In the genomic region with DNA sequence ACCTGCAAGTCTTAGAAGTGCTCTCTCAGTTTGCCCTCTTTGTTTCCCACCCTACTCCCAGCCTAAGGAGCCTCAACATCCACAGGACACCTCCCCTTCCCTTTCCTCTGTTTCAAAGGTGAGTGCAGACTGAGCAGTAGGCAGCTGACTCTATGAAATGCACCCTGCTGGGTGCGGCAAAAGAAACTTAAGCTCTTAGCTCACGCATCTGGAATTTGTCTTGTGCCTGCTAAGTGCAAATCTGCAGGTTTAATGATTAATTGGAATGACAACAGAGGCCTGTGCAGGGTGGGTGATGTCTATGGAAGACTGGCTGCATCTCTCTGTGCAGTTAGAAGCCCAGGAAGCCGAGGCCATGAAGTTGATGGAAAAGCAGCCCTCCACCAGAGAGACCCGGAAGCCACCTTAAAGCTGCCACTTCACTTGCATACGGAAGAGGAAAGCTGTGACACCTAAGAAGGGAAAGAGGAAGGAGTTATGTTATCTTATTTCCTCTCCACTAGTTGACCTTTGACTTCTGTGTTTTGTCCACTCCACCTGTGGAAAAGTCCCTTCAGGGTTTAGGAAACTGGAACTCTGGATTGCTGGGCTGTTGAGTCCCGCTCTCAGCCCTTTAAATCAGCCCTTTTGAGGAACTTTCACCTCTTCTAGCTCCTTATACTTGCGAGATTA, we compare ENCODE assay signal across 13 mouse cellular contexts. TPM values are rescaled to one million over a fixed set of nuclear protein-coding genes. Genes with fewer than 3 reads are reported as not detected.
DNase-seq lines count a peak whose midpoint lies in the region; ATAC-seq and TF ChIP-seq lines count a peak whose summit lies in the region.
"Had no signal": no experiment of that assay in that cellular context is flagged by ENCODE, and none has a peak within 500 bp of the region (broad histone marks: within the 10 kb centered on the region; RNA-seq: fewer than 3 reads in every experiment).

No protein-coding gene starts in this region.

- H3K79me2 ChIP-seq in liver, adult 2 months (ENCODE audit: control insufficient read depth, insufficient read depth, low read length): no peaks in the 10 kb centered on the region

- ATAC-seq in intestine, postnatal 0 days: peak; percentile 97
- peak; percentile 24; the same call in 1 of the 2 replicates for ATAC-seq in limb, embryonic 15.5 days (ENCODE audit: insufficient number of reproducible peaks, low FRiP score, low TSS enrichment, low read depth)

- TF ChIP-seq POLR2A in liver, adult 2 months (IDR thresholded peaks at IDR 0.05; ENCODE audit: extremely low read depth, insufficient read depth, low read length): no peak

- no peak for TF ChIP-seq CTCF in liver, adult 2 months (IDR thresholded peaks at IDR 0.05; ENCODE audit: low read depth, low read length)
- TF ChIP-seq CTCF in intestine, postnatal 0 days (IDR thresholded peaks at IDR 0.05; ENCODE audit: low read depth): no peak

- H3K4me2 ChIP-seq in intestine, postnatal 0 days (replicated peaks; ENCODE audit: low read depth): peak overlapping the region; percentile 24; the same call in 1 of the 2 replicates
- H3K4me2 ChIP-seq in limb, embryonic 15.5 days: no peak overlapping the region
- H3K4me2 ChIP-seq: hindbrain, embryonic 15.5 days had no signal

- WGBS in liver, adult 2 months: 36% methylated on average over 7 of the region's 7 CpGs
- 29% methylated on average over 7 of the region's 7 CpGs for WGBS in intestine, postnatal 0 days
- 42% methylated on average over 7 of the region's 7 CpGs for WGBS in limb, embryonic 15.5 days

- no peaks in the 10 kb centered on the region for H3K9me3 ChIP-seq in intestine, postnatal 0 days (ENCODE audit: control insufficient read depth)
- H3K9me3 ChIP-seq in limb, embryonic 15.5 days: no peaks in the 10 kb centered on the region
- H3K9me3 ChIP-seq: hindbrain, embryonic 15.5 days had no signal

- H3K36me3 ChIP-seq in liver, adult 2 months (ENCODE audit: control insufficient read depth, insufficient read depth, low read length): no peaks in the 10 kb centered on the region
- no peaks in the 10 kb centered on the region for H3K36me3 ChIP-seq in intestine, postnatal 0 days (ENCODE audit: control insufficient read depth, insufficient read depth)
- no peaks in the 10 kb centered on the region for H3K36me3 ChIP-seq in limb, embryonic 15.5 days
- H3K36me3 ChIP-seq: hindbrain, embryonic 15.5 days had no signal

- no peak overlapping the region for H3K27ac ChIP-seq in liver, adult 2 months (replicated peaks; ENCODE audit: insufficient read depth, low read depth, low read length)
- peak overlapping the region; percentile 79 for H3K27ac ChIP-seq in intestine, postnatal 0 days (ENCODE audit: low read depth, low read length)
- H3K27ac ChIP-seq in limb, embryonic 15.5 days: no peak overlapping the region
- H3K27ac ChIP-seq: hindbrain, embryonic 15.5 days had no signal

- no peaks in the 10 kb centered on the region for H3K27me3 ChIP-seq in liver, adult 2 months (ENCODE audit: control insufficient read depth, insufficient read depth, low read length)
- no peaks in the 10 kb centered on the region for H3K27me3 ChIP-seq in intestine, postnatal 0 days (replicated peaks; ENCODE audit: control insufficient read depth, insufficient read depth, low read length)
- H3K27me3 ChIP-seq in limb, embryonic 15.5 days: no peaks in the 10 kb centered on the region
- H3K27me3 ChIP-seq: hindbrain, embryonic 15.5 days had no signal

- H3K4me3 ChIP-seq in liver, adult 2 months (ENCODE audit: insufficient read depth, low read depth, low read length): no peak overlapping the region
- H3K4me3 ChIP-seq in intestine, postnatal 0 days (ENCODE audit: low read depth, low read length): no peak overlapping the region
- no peak overlapping the region for H3K4me3 ChIP-seq in limb, embryonic 15.5 days
- H3K4me3 ChIP-seq: hindbrain, embryonic 15.5 days; megakaryocyte, embryonic 14.5 days had no signal

- H3K9ac ChIP-seq in liver, adult 2 months (ENCODE audit: low read depth, low read length): no peak overlapping the region
- H3K9ac ChIP-seq in intestine, postnatal 0 days (ENCODE audit: low read depth, low read length): no peak overlapping the region
- no peak overlapping the region for H3K9ac ChIP-seq in limb, embryonic 15.5 days
- H3K9ac ChIP-seq: hindbrain, embryonic 15.5 days had no signal

- peak; percentile 66 for DNase-seq in liver, adult 2 months (ENCODE audit: extremely low read depth, low read depth, low spot score)
- no peak for DNase-seq in liver
- peak; percentile 34 for DNase-seq in retina, postnatal 1 day
- no peak for DNase-seq in cerebellum, adult 9-11 months
- DNase-seq in layer of hippocampus, adult 9-11 months: no peak
- no peak for DNase-seq in spleen, adult 18-20 months
- DNase-seq: B cell, adult 2 months; cerebellum, postnatal 10 days; right cerebral cortex, postnatal 14 days had no signal

- H3K4me1 ChIP-seq in liver, adult 2 months (ENCODE audit: control insufficient read depth, insufficient read depth, low read length): peaks cover 15% of the 10 kb centered on the region
- H3K4me1 ChIP-seq in intestine, postnatal 0 days (replicated peaks; ENCODE audit: control insufficient read depth, insufficient read depth, low read length): peaks cover 12% of the 10 kb centered on the region; the same call in 1 of the 2 replicates
- H3K4me1 ChIP-seq in limb, embryonic 15.5 days: peaks cover 6% of the 10 kb centered on the region; the same call in 1 of the 2 replicates
- H3K4me1 ChIP-seq: hindbrain, embryonic 15.5 days; megakaryocyte, embryonic 14.5 days had no signal

RNA-seq across cellular contexts. Expression of gene Sesn3, which starts 41.0 kb away (rescaled TPM):
- total RNA-seq in liver, adult 2 months (2014; rRNA removed): 14.8 and 14.9 TPM in 2 replicates
- polyA plus RNA-seq in liver, adult 2 months (2012; rRNA removed): 4.2 and 5.6 TPM in 2 replicates
- 5.5 and 5.6 TPM in 2 replicates for polyA plus RNA-seq in intestine, postnatal 0 days (2015; fragmentation: Nextera tagmentation; extraction: Ambion mirVana)
- polyA plus RNA-seq in limb, embryonic 15.5 days (2015; fragmentation: Nextera tagmentation; extraction: Ambion mirVana): 15.5 and 18.2 TPM in 2 replicates

Comparison
In these comparisons a context has a peak if more than half of its experiments do, and no peak if none do; other contexts are left out.
1. DNase-seq: peak in liver, adult 2 months (single experiment) and retina, postnatal 1 day (single experiment); none in liver (single experiment), cerebellum, adult 9-11 months (single experiment), layer of hippocampus, adult 9-11 months (single experiment) and spleen, adult 18-20 months (0 of 2).